Mouse (Mus musculus) testis, adult 2 months (tissue): Measurements from ENCODE around the gene Slamf8.

ENCODE experiments used
- CTCF ChIP-seq: fragments of 200-500 bp; IDR thresholded peaks from 2 replicates; pipeline ENCODE4 v1.5.1; 2012; ENCODE audit warnings: low read depth, mild to moderate bottlenecking, inconsistent platforms, low read length, moderate library complexity; ENCODE audit not compliant: control insufficient read depth, insufficient read depth, insufficient replicate concordance
- POLR2A ChIP-seq: fragments of 200-500 bp; IDR thresholded peaks from 2 replicates; pipeline ENCODE4 v1.6.1; 2012; ENCODE audit warnings: low read depth, mild to moderate bottlenecking, inconsistent platforms, low read length, moderate library complexity; ENCODE audit not compliant: control insufficient read depth

- no peak for TF ChIP-seq CTCF
- no peak for TF ChIP-seq POLR2A
Observed at GRCm38 (mm10) chr1:172567758-172568157, 22.6 kb downstream of the Slamf8 start.
